Mouse (Mus musculus) lung, embryonic 15.5 days (tissue): ENCODE results near the gene Phpt1. TPM values are rescaled to one million over a fixed set of nuclear protein-coding genes. Genes with fewer than 3 reads are reported as not detected.

Source experiments
- ATAC-seq: fragments of 200-750 bp; cut with Nextera tagmentation; 2 replicates; pipeline ENCODE4 v1.8.0; 2017; ENCODE audit warnings: moderate number of reproducible peaks, borderline replicate concordance; ENCODE audit not compliant: low FRiP score, low TSS enrichment; ENCODE audit errors: extremely low read depth
- H3K27ac ChIP-seq: fragments of 300-500 bp; sonication (generic); 2 replicates; pipeline ENCODE4 v1.5.1; 2015; ENCODE audit warnings: moderate library complexity, mild to moderate bottlenecking, inconsistent platforms
- H3K27me3 ChIP-seq: fragments of 300-500 bp; sonication (generic); 2 replicates; pipeline ENCODE4 v1.6.1; 2015; ENCODE audit warnings: inconsistent platforms
- H3K36me3 ChIP-seq: fragments of 300-500 bp; sonication (generic); 2 replicates; pipeline ENCODE4 v1.6.1; 2015; ENCODE audit warnings: inconsistent platforms
- H3K4me1 ChIP-seq: fragments of 300-500 bp; sonication (generic); 2 replicates; pipeline ENCODE4 v1.6.1; 2015; ENCODE audit warnings: inconsistent platforms
- H3K4me2 ChIP-seq: fragments of 300-500 bp; sonication (generic); 2 replicates; pipeline ENCODE4 v1.6.1; 2015; ENCODE audit warnings: inconsistent platforms, mild to moderate bottlenecking, moderate library complexity
- H3K4me3 ChIP-seq: fragments of 300-500 bp; sonication (generic); 2 replicates; pipeline ENCODE4 v1.5.1; 2015; ENCODE audit warnings: mild to moderate bottlenecking, inconsistent platforms
- H3K9ac ChIP-seq: fragments of 300-500 bp; sonication (generic); 2 replicates; pipeline ENCODE4 v1.6.1; 2015; ENCODE audit warnings: inconsistent platforms
- H3K9me3 ChIP-seq: fragments of 300-500 bp; sonication (generic); 2 replicates; pipeline ENCODE4 v1.6.1; 2016; ENCODE audit warnings: inconsistent platforms
- WGBS: fragments of 180-500 bp; shearing (Covaris S2); methylation state at CpG from one replicate; pipeline ENCODE4 v1.1.7; 2015; 5-methylcytosine and 5-hydroxymethylcytosine counted together
- polyA plus RNA-seq: library from polyadenylated mRNA; unstranded; fragments of >200 nt; fragmentation: Nextera tagmentation; extraction: Ambion mirVana; gene quantifications from 2 replicates; pipeline ENCODE4 v1.2.1, GENCODE M21; 2015

The Phpt1 gene
- polyA plus RNA-seq, 1 experiment from 2014 or later, result 163 TPM

- H3K9me3 ChIP-seq, result no peaks in the 10 kb centered on the region
- no peak overlapping the region for H3K4me2 ChIP-seq
- WGBS, result 85% methylated on average over 2 of the region's 2 CpGs
- peaks cover 25% of the 10 kb centered on the region for H3K27me3 ChIP-seq
- H3K4me1 ChIP-seq, result peaks cover 40% of the 10 kb centered on the region
- H3K36me3 ChIP-seq, result peaks cover 34% of the 10 kb centered on the region
- no peak overlapping the region for H3K9ac ChIP-seq
- ATAC-seq, result no peak
- H3K4me3 ChIP-seq, result no peak overlapping the region
- H3K27ac ChIP-seq, result no peak overlapping the region
Observed at GRCm38 (mm10) chr2:25573068-25573467, 2.0 kb downstream of the Phpt1 start.

DNA sequence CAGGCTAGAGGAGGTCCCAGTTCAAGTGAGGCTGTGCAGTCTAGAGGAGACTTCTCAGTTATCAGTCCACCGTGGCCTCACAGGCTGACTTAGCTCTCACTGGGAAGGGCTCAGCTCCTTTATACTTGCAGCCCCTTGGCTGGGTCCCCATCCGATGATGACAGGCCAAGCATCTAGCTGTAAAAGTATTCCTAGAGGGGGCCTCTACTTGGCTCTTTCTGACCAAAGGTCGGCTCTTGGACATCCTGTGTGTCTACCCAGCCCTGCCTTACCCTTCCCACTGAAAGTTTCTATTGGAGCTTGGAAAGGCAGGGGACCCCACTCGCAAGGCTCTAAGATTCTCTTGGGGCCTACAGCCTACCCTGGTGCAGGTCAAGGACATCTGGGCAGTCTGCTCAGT, 3.8 kb downstream of the Phpt1 start:
- no peak for ATAC-seq

DNA sequence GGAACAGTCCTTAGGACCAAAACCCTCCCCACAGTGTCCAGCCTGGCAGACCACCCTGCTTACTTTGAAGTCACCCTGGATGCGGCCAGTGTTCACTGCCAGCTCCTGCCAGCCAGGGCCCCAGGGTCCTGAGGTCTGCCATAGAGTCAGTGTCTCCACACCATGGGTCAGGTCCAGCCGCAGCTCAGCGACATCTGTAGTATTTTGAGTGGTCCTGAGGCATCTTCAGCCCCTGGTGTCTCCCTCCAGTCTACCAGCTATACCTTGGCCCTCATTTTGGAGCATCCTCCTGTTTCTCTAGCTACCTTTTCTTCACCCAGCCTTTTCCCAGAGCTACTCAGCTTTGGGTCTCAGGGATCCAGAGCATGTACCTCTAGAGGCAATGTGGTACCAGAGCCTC, 5.7 kb downstream of the Phpt1 start:
- WGBS, result 94% methylated on average over 3 of the region's 3 CpGs
- H3K4me1 ChIP-seq, result peaks cover 14% of the 10 kb centered on the region
- no peak overlapping the region for H3K9ac ChIP-seq
- H3K36me3 ChIP-seq, result peaks cover 51% of the 10 kb centered on the region
- ATAC-seq, result no peak
- no peak overlapping the region for H3K4me2 ChIP-seq
- no peaks in the 10 kb centered on the region for H3K27me3 ChIP-seq
- H3K4me3 ChIP-seq, result no peak overlapping the region
- no peaks in the 10 kb centered on the region for H3K9me3 ChIP-seq
- H3K27ac ChIP-seq, result no peak overlapping the region

More for the DNA sequence above, 3.8 kb downstream of the Phpt1 start:
- 85% methylated on average over 4 of the region's 4 CpGs for WGBS
- H3K4me3 ChIP-seq, result no peak overlapping the region
- peaks cover 7% of the 10 kb centered on the region for H3K27me3 ChIP-seq
- no peak overlapping the region for H3K27ac ChIP-seq
- H3K9ac ChIP-seq, result no peak overlapping the region
- no peaks in the 10 kb centered on the region for H3K9me3 ChIP-seq
- H3K4me1 ChIP-seq, result peaks cover 23% of the 10 kb centered on the region
- no peak overlapping the region for H3K4me2 ChIP-seq
- H3K36me3 ChIP-seq, result peaks cover 34% of the 10 kb centered on the region

DNA sequence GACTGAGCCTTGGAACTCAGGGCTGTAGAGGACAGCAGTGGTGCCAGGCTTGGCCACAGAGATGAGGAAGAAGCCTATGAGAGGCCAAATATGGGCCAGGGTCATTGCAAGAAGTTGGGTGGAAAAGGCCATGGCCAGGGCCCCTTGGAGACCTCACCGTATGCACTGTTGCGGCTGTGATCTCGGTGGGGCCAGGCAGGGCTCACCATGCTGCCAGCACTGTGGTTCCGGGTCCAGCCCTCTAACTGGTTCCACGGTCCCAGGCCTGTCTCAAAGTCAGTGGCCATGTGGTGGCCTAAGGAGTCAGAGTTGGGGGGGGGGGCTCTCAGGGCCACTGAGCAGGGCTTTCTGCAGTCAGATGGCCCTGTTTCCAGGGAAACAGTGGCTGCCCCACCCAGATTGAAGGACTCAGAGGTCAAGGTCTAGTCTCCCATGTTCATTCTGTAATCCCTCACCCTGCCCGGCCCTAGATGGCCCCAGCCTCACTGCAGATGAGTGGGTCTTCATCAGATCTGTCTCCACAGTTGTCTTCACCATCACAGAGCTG, 6.5 kb downstream of the Phpt1 start:
- no peak overlapping the region for H3K9ac ChIP-seq
- no peaks in the 10 kb centered on the region for H3K27me3 ChIP-seq
- no peaks in the 10 kb centered on the region for H3K9me3 ChIP-seq
- WGBS, result 88% methylated on average over 6 of the region's 6 CpGs
- no peak for ATAC-seq
- H3K4me2 ChIP-seq, result no peak overlapping the region
- H3K36me3 ChIP-seq, result peaks cover 58% of the 10 kb centered on the region
- H3K4me3 ChIP-seq, result no peak overlapping the region
- H3K4me1 ChIP-seq, result peaks cover 7% of the 10 kb centered on the region
- no peak overlapping the region for H3K27ac ChIP-seq

- ATAC-seq, result no peak
Observed at GRCm38 (mm10) chr2:25566558-25566957, 8.5 kb downstream of the Phpt1 start.

DNA sequence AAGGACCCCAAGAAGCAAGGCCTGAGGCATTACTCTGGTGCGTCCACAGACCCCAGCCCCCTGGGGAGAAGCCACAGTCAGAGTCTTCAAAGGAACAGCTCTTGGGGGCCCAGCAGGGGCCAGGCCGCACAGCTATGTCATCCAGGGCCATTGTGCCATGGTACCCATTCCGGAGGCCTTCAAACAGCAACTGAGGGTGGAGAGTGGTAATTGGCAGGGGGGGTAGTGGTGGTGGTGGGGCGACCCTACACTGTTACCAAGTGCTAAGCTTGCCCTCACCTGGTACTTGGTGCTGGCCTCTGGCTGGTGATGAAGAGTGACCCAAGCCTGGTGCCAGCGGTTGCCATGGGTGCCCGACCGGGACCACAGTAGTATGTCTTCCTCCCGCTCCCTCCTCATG, 9.3 kb downstream of the Phpt1 start:
- Histone ChIP-seq H3K9me3 (no peaks in the 10 kb centered on the region), H3K4me2 (no peak overlapping the region), H3K9ac (no peak overlapping the region), H3K27ac (no peak overlapping the region), H3K36me3 (peaks cover 75% of the 10 kb centered on the region), H3K27me3 (no peaks in the 10 kb centered on the region), H3K4me1 (no peaks in the 10 kb centered on the region), H3K4me3 (no peak overlapping the region)
- WGBS, result 91% methylated on average over 8 of the region's 8 CpGs
- no peak for ATAC-seq

More at GRCm38 (mm10) chr2:25566558-25566957, 8.5 kb downstream of the Phpt1 start:
- peaks cover 71% of the 10 kb centered on the region for H3K36me3 ChIP-seq
- H3K27ac ChIP-seq, result no peak overlapping the region
- H3K27me3 ChIP-seq, result no peaks in the 10 kb centered on the region
- no peaks in the 10 kb centered on the region for H3K4me1 ChIP-seq
- H3K9me3 ChIP-seq, result no peaks in the 10 kb centered on the region
- WGBS, result 77% methylated on average over 6 of the region's 6 CpGs
- no peak overlapping the region for H3K9ac ChIP-seq
- H3K4me3 ChIP-seq, result no peak overlapping the region
- H3K4me2 ChIP-seq, result no peak overlapping the region

- Histone ChIP-seq H3K27me3 (no peaks in the 10 kb centered on the region), H3K9ac (no peak overlapping the region), H3K4me1 (peaks cover 15% of the 10 kb centered on the region), H3K27ac (no peak overlapping the region), H3K9me3 (no peaks in the 10 kb centered on the region), H3K36me3 (peaks cover 58% of the 10 kb centered on the region), H3K4me3 (no peak overlapping the region), H3K4me2 (no peak overlapping the region)
- WGBS, result 74% methylated on average over 9 of the region's 9 CpGs
- ATAC-seq, result no peak
Observed at GRCm38 (mm10) chr2:25561946-25562345, 13.1 kb downstream of the Phpt1 start.

GRCm38 (mm10) chr2:25560551-25560950, 14.5 kb downstream of the Phpt1 start:
- Histone ChIP-seq H3K27ac (no peak overlapping the region), H3K9me3 (no peaks in the 10 kb centered on the region), H3K4me2 (no peak overlapping the region), H3K9ac (no peak overlapping the region), H3K27me3 (no peaks in the 10 kb centered on the region), H3K4me1 (peaks cover 21% of the 10 kb centered on the region), H3K36me3 (peaks cover 54% of the 10 kb centered on the region), H3K4me3 (no peak overlapping the region)
- ATAC-seq, result no peak
- 85% methylated on average over 8 of the region's 8 CpGs for whole genome bisulfite sequencing

DNA sequence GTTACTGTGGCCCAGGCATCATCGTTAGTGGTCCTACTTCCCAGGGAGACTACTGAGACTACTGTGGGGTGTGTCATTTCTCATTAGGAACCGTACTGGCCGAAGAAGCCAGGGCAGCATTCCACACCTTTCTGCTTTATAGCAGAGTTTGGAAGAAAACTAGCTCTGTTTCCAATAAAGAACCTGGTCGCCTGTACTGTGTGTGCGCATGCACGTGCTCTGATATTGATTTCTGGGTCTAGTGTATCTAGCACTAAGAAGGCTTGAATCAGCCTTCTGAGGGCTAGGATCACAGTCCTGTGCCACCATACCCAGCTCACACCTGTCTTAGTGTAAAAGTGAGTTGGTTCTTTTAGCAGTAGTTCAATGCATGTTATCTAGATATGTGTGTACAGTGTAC, 16.2 kb downstream of the Phpt1 start:
- H3K27ac ChIP-seq, result no peak overlapping the region
- no peak for ATAC-seq
- H3K9ac ChIP-seq, result peak overlapping the region; percentile 95
- H3K4me2 ChIP-seq, result peak overlapping the region; percentile 91
- H3K4me3 ChIP-seq, result peak overlapping the region; percentile 99
- peaks cover 36% of the 10 kb centered on the region for H3K36me3 ChIP-seq
- no peaks in the 10 kb centered on the region for H3K27me3 ChIP-seq
- 65% methylated on average over 6 of the region's 6 CpGs for WGBS
- peaks cover 21% of the 10 kb centered on the region for H3K4me1 ChIP-seq
- no peaks in the 10 kb centered on the region for H3K9me3 ChIP-seq

DNA sequence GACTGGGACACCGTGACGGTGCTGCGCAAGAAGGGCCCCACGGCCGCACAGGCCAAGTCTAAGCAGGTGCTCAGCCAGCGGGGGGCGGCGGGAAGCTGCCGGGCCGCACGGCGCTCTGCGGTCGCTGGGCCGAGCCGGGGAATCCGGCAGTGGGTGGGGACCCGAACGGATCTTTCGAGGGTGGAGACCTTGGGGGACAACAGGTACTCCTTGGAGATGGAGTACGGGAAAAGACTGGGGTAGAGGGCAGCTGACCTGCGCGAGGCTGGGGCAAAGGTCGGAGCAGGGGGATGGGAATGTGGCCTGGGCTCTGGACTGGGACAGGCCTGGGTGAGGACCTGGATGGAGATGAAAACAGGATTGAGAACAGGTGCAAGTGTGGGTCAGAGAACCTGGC, 17.1 kb downstream of the Phpt1 start:
- Histone ChIP-seq H3K4me2 (peak overlapping the region; percentile 91), H3K36me3 (peaks cover 28% of the 10 kb centered on the region), H3K9me3 (no peaks in the 10 kb centered on the region), H3K27ac (peak overlapping the region; percentile 70), H3K9ac (peak overlapping the region; percentile 95), H3K4me3 (peak overlapping the region; percentile 99), H3K27me3 (no peaks in the 10 kb centered on the region), H3K4me1 (peaks cover 21% of the 10 kb centered on the region)
- under 1% methylated on average over 24 of the region's 24 CpGs for WGBS
- peak; percentile 43 for ATAC-seq

GRCm38 (mm10) chr2:25557221-25557963, 17.6 kb downstream of the Phpt1 start, which contains the start of gene Edf1:
Gene Edf1, plus strand, starts transcription at chr2:25557847.
- peaks cover 21% of the 10 kb centered on the region for H3K4me1 ChIP-seq
- H3K27ac ChIP-seq, result peak within 1 kb of the TSS; percentile 81
- ATAC-seq, result peak; percentile 98
- peak within 1 kb of the TSS; percentile 91 for H3K4me2 ChIP-seq
- WGBS, result under 1% methylated on average over 61 of the region's 61 CpGs
- H3K4me3 ChIP-seq, result peak within 1 kb of the TSS; percentile 99
- no peaks in the 10 kb centered on the region for H3K27me3 ChIP-seq
- no peaks in the 10 kb centered on the region for H3K9me3 ChIP-seq
- H3K36me3 ChIP-seq, result peaks cover 22% of the 10 kb centered on the region
- H3K9ac ChIP-seq, result peak within 1 kb of the TSS; percentile 95

GRCm38 (mm10) chr2:25556296-25556695, 18.7 kb downstream of the Phpt1 start:
- Histone ChIP-seq H3K36me3 (peaks cover 11% of the 10 kb centered on the region), H3K27me3 (no peaks in the 10 kb centered on the region), H3K4me1 (peaks cover 21% of the 10 kb centered on the region), H3K9me3 (no peaks in the 10 kb centered on the region), H3K4me3 (no peak overlapping the region), H3K27ac (no peak overlapping the region), H3K4me2 (no peak overlapping the region), H3K9ac (no peak overlapping the region)
- ATAC-seq, result no peak
- WGBS, result 50% methylated on average over 1 of the region's 1 CpGs
